ENCODE assay signal across 18 mouse cellular contexts in the genomic region with DNA sequence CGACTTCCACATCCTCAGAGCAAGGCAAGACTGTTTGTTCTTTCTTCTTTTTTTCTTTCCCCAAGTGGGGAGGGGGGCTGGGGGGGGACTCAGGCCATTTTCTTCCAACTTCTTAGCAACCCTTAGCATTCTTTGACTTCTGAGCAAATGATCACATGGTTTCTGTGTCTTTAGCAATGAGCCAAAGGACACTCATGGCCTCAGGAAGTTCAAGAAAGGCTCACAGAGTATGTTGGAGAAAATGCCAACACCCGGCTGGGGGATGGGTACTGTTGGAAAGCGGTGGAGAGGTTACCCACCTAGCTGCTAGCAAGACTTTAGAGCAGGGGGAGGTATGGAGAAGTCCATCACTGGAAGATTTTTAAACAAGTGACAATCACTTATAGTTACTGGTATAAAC. TPM values are rescaled to one million over a fixed set of nuclear protein-coding genes. Genes with fewer than 3 reads are reported as not detected.
"Had no signal": no experiment of that assay in that cellular context is flagged by ENCODE, and none has a peak within 500 bp of the region (broad histone marks: within the 10 kb centered on the region; RNA-seq: fewer than 3 reads in every experiment).

No protein-coding gene starts in this region.

- H3K4me1 ChIP-seq: kidney, embryonic 15.5 days had no signal

- H3K27me3 ChIP-seq: intestine, embryonic 15.5 days; kidney, embryonic 15.5 days; liver, embryonic 13.5 days; midbrain, embryonic 12.5 days had no signal

- DNase-seq: kidney, adult 11 months; kidney, adult 8-10 months; kidney, postnatal 10 days; kidney, postnatal 36 days; layer of hippocampus, postnatal 36 days; liver, embryonic 13.5 days; thymus, adult 18-20 months; thymus, postnatal 36 days had no signal

- H3K9ac ChIP-seq: intestine, embryonic 15.5 days; kidney, embryonic 15.5 days; liver, embryonic 13.5 days; midbrain, embryonic 12.5 days had no signal

- H3K9me3 ChIP-seq: intestine, embryonic 15.5 days; kidney, embryonic 15.5 days; liver, embryonic 13.5 days; midbrain, embryonic 12.5 days had no signal

- H3K36me3 ChIP-seq: intestine, embryonic 15.5 days; kidney, embryonic 15.5 days; liver, embryonic 13.5 days; midbrain, embryonic 12.5 days had no signal

- H3K4me3 ChIP-seq: intestine, embryonic 15.5 days; kidney, embryonic 15.5 days; left cerebral cortex, adult 2 months; liver, embryonic 13.5 days; midbrain, embryonic 12.5 days had no signal

- H3K4me2 ChIP-seq: intestine, embryonic 15.5 days; kidney, embryonic 15.5 days; liver, embryonic 13.5 days; midbrain, embryonic 12.5 days had no signal

- H3K27ac ChIP-seq: intestine, embryonic 15.5 days; kidney, embryonic 15.5 days; left cerebral cortex, adult 2 months; liver, embryonic 13.5 days; macrophage; midbrain, embryonic 12.5 days had no signal

RNA-seq across cellular contexts. Expression of gene Slc24a4, which starts 15.1 kb away (rescaled TPM):
- total RNA-seq: liver, adult 2 months; megakaryocyte, adult 5-6 weeks had no signal
- polyA plus RNA-seq: limb, embryonic 11.5 days; liver, adult 2 months; macrophage; small intestine, adult 2 months; spleen, adult 2 months had no signal
